Mouse (Mus musculus) liver, embryonic 13.5 days (tissue): ENCODE measurements around the gene Rpl36al. TPM values are rescaled to one million over a fixed set of nuclear protein-coding genes. Genes with fewer than 3 reads are reported as not detected.

ENCODE experiments used
- ATAC-seq: fragments of 200-750 bp; cut with Nextera tagmentation; 2 replicates; pipeline ENCODE4 v1.8.0; 2017; ENCODE audit warnings: low read depth, mild to moderate bottlenecking, moderate number of reproducible peaks, moderate library complexity
- DNase-seq: peaks from one replicate; pipeline ENCODE4 v3.0.0; 2022
- H3K27ac ChIP-seq: fragments of 300-500 bp; sonication (generic); 2 replicates; pipeline ENCODE4 v1.5.1; 2015; ENCODE audit warnings: moderate library complexity, mild to moderate bottlenecking, inconsistent platforms
- H3K27me3 ChIP-seq: fragments of 300-500 bp; sonication (generic); 2 replicates; pipeline ENCODE4 v1.6.1; 2015; ENCODE audit warnings: mild to moderate bottlenecking, inconsistent platforms
- H3K36me3 ChIP-seq: fragments of 300-500 bp; sonication (generic); 2 replicates; pipeline ENCODE4 v1.6.1; 2015; ENCODE audit warnings: mild to moderate bottlenecking, inconsistent platforms
- H3K4me1 ChIP-seq: fragments of 300-500 bp; sonication (generic); replicated peaks from 2 replicates; pipeline ENCODE4 v1.6.1; 2015; ENCODE audit warnings: inconsistent platforms
- H3K4me2 ChIP-seq: fragments of 300-500 bp; sonication (generic); 2 replicates; pipeline ENCODE4 v1.6.1; 2015; ENCODE audit warnings: inconsistent platforms, mild to moderate bottlenecking, moderate library complexity
- H3K4me3 ChIP-seq: fragments of 300-500 bp; sonication (generic); replicated peaks from 2 replicates; pipeline ENCODE4 v1.5.1; 2015; ENCODE audit warnings: mild to moderate bottlenecking, inconsistent platforms
- H3K9ac ChIP-seq: fragments of 300-500 bp; sonication (generic); 2 replicates; pipeline ENCODE4 v1.6.1; 2015; ENCODE audit warnings: mild to moderate bottlenecking, inconsistent platforms
- H3K9me3 ChIP-seq: fragments of 300-500 bp; sonication (generic); replicated peaks from 2 replicates; pipeline ENCODE4 v1.6.1; 2016; ENCODE audit warnings: inconsistent platforms
- WGBS: fragments of 180-500 bp; shearing (Covaris S2); methylation state at CpG from one replicate; pipeline ENCODE4 v1.1.7; 2015; ENCODE audit not compliant: insufficient replicate concordance; 5-methylcytosine and 5-hydroxymethylcytosine counted together
- polyA plus RNA-seq: library from polyadenylated mRNA; unstranded; fragments of >200 nt; fragmentation: Nextera tagmentation; extraction: Ambion mirVana; gene quantifications from 2 replicates; pipeline ENCODE4 v1.2.1, GENCODE M21; 2015

Rpl36al gene
- polyA plus RNA-seq, 1 experiment from 2014 or later = 736 TPM

DNA sequence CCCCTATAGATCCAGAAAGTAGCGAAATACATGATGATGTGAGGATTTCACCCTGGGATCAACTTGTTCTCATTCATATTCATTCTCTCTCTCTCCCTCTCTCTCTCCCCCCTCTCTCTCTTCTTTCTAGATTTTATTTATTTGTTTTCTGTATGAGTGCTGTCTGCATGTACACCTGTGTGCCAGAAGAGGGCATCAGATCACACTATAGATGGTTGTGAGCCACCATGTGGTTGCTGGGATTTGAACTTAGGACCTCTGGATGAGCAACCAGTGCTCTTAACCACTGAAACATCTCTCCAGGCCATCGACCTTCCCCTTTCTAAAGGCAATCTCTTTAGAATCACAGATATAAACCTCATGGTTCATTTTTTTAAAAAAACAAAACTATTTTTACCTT, 24.6 kb upstream of the Rpl36al start:
- Histone ChIP-seq H3K9ac (no peak overlapping the region), H3K4me3 (no peak overlapping the region), H3K9me3 (no peaks in the 10 kb centered on the region), H3K4me2 (no peak overlapping the region), H3K4me1 (no peaks in the 10 kb centered on the region), H3K27me3 (no peaks in the 10 kb centered on the region), H3K27ac (no peak overlapping the region), H3K36me3 (peaks cover 85% of the 10 kb centered on the region)
- DNase-seq (no peak), ATAC-seq (no peak)
- 75% methylated on average over 2 of the region's 2 CpGs for WGBS

DNA sequence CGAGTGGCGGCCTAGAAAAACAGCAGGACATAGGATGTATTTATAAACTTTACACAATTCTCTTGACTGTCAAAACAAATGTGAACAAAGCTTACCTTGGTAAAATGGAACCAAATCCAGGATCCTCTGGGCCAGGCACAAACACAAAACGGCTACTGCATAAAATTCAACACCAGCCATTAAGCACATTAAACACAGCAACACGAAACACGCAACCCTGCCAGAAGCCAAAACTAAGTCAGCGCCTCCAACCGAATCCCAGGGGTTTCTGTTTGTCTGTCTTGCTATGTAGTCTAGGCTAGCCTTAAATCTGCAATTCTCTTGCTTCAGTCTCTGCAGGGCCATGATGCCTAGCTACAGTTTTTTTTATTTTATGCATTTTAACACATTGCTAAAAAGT, 24.0 kb upstream of the Rpl36al start:
- 91% methylated on average over 7 of the region's 7 CpGs for WGBS
- Histone ChIP-seq H3K9me3 (no peaks in the 10 kb centered on the region), H3K36me3 (peaks cover 85% of the 10 kb centered on the region), H3K4me1 (no peaks in the 10 kb centered on the region), H3K9ac (no peak overlapping the region), H3K27me3 (no peaks in the 10 kb centered on the region), H3K4me2 (no peak overlapping the region), H3K27ac (no peak overlapping the region), H3K4me3 (no peak overlapping the region)
- ATAC-seq (no peak), DNase-seq (no peak)

DNA sequence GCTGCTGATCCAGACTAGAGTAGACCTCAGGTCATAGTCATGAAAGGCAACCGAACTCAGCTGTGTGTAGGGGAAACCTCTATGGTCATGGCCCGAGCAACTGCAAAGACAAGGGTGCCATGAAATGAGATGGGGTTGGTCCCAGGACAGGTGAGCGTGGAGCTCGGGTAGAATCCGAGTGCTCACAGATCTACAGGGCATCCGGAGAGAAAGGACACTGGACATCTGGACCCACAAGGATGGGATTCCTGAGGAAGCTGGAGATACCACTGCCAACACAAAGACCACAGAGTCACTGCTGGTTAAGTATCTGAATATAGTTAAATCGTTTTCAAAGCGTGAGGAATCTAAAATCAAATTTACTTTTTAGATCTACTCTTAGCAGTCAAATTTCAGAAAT, 23.5 kb upstream of the Rpl36al start:
- no peak overlapping the region for H3K4me3 ChIP-seq
- H3K27me3 ChIP-seq = no peaks in the 10 kb centered on the region
- no peaks in the 10 kb centered on the region for H3K9me3 ChIP-seq
- H3K36me3 ChIP-seq = peaks cover 85% of the 10 kb centered on the region
- no peak overlapping the region for H3K4me2 ChIP-seq
- H3K4me1 ChIP-seq = no peaks in the 10 kb centered on the region
- DNase-seq (no peak), ATAC-seq (no peak)
- no peak overlapping the region for H3K9ac ChIP-seq
- 85% methylated on average over 8 of the region's 8 CpGs for WGBS
- H3K27ac ChIP-seq = no peak overlapping the region

DNA sequence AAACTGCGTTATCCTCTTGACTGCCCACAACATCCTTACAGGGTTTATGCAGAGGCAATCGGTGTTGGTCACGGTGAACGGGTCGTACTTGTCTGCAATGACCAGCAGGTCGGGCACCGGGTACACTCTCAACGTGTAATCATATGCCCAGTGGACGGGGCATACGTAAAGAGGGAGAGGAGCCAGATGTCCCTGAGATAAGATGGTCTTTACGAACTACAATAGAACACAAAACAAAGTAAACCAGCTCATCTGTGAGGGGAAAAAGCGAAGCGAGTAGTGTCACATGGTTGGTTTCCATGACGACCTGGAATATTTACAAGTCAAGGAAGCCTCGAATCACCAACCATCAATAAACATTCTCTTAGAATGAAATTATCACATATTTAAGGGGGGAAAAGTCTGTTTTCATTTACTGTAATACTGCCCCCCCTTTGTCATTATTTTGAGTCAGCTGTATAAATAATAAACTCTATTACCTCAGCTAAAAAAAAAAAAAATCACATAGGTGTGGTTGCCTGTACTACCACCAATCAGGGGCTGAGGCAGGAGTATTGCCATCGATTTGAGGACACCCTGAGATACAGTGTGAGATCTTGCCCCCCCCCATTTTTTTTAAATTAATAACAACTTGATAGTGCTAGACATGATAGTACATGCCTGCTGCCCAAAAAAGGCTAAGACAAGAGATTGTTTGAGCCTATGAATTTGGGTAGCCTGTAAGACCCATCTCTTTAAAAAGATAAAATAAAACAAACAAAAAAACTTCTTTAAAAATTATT, 20.4 kb upstream of the Rpl36al start, which contains the start of gene Gm49384:
Gene Gm49384 (minus strand): TSS at position 216 of the 782 bp plus-strand sequence.
- Histone ChIP-seq H3K27ac (no peak within 1 kb of the TSS), H3K4me3 (no peak within 1 kb of the TSS), H3K36me3 (peaks cover 80% of the 10 kb centered on the region), H3K4me1 (peaks cover 7% of the 10 kb centered on the region), H3K9ac (no peak within 1 kb of the TSS), H3K9me3 (no peaks in the 10 kb centered on the region), H3K27me3 (no peaks in the 10 kb centered on the region), H3K4me2 (no peak within 1 kb of the TSS)
- WGBS = 83% methylated on average over 16 of the region's 16 CpGs
- no peak for DNase-seq
- no peak for ATAC-seq

DNA sequence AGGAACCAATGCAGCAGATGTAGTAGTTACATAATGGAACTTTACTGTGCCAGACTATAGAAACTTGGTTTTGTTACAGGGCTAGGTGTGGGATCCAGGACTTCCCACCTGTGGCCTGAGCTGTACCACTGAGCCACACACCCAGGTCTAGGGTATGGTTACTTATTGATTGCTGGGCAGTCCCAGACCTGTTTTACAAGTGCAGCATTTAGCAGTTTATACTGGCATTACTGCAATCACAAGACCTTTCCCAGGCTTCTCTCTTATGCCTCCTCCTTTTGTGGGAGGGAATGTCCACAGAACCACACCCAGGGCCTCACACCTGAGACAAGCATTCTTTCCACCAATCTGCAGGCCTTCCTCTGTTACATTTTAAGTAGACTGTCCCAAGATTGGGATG, 15.1 kb upstream of the Rpl36al start:
- Histone ChIP-seq H3K4me3 (peak overlapping the region; percentile 95), H3K27ac (no peak overlapping the region), H3K9me3 (no peaks in the 10 kb centered on the region), H3K4me1 (peaks cover 31% of the 10 kb centered on the region), H3K4me2 (peak overlapping the region; percentile 98), H3K27me3 (no peaks in the 10 kb centered on the region), H3K9ac (peak overlapping the region; percentile 30; the same call in 1 of the 2 replicates), H3K36me3 (peaks cover 45% of the 10 kb centered on the region)
- DNase-seq = no peak
- no peak for ATAC-seq

DNA sequence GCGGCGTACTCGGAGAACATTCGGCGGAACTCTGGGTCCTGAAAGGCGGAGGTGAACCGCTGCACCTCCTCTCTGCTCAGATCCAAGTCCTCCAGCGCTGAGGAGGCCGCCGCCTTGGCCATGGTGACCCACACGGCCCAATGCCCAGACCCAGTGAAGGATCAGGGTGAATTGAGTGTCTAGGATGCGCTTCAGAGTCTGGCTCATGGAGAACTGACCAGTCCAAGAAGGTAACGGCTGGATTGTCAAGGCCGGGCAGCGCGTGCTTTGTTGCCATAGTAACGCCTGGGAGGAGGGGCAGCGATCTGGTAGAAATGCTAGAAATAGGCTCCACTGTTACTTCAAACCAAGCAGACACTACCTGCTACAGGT, 14.3 kb upstream of the Rpl36al start, which contains the start of gene Dnaaf2:
Gene Dnaaf2 (minus strand): TSS at position 266 of the 372 bp plus-strand sequence.
- Histone ChIP-seq H3K27ac (peak within 1 kb of the TSS; percentile 88), H3K4me1 (peaks cover 36% of the 10 kb centered on the region), H3K36me3 (peaks cover 39% of the 10 kb centered on the region), H3K9me3 (no peaks in the 10 kb centered on the region), H3K4me3 (peak within 1 kb of the TSS; percentile 95), H3K4me2 (peak within 1 kb of the TSS; percentile 98), H3K27me3 (no peaks in the 10 kb centered on the region), H3K9ac (peak within 1 kb of the TSS; percentile 92)
- peak; percentile 42 for ATAC-seq
- under 1% methylated on average over 18 of the region's 18 CpGs for WGBS
- DNase-seq = peak; percentile 68

DNA sequence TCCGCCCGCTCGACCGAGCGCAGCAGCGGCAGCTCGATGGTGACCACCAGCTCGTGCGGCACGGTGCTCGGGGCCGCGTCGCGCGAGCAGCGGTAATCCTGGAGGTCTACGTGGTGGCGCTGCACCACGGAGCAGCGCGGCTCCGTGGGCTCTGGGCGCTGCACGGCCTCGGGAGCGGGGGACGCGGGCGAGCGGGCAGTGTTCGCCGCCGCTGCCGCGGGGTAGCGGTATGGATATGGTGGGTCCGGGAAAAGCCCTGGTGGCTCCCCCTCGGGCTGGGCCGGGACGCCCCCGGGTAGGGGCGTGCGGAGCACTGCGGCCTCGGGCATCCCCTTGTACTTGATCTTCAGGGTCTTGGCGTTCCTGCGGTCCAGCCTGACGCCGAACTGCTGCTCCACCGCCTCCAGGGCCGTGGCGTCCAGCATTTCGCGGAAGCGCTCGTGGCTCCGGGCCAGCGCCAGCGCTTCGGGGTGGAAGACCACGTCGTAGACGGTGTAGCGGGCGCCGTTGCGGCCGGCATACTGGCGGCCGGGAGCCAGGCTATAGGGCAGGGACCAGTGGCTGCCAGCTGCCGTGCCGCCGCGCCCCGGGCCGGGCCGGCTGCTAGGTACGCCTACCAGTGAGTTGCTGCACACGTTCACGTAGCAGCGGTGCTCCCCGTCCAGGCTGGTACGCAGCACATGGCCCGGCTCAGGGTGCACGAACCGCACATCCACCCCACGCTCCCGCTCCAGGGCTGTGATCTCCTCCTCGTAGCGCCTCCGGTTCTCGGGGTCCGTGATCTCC, 13.7 kb upstream of the Rpl36al start:
- DNase-seq (peak; percentile 62), ATAC-seq (peak; percentile 79)
- peaks cover 39% of the 10 kb centered on the region for H3K36me3 ChIP-seq
- H3K27me3 ChIP-seq = no peaks in the 10 kb centered on the region
- H3K9me3 ChIP-seq = no peaks in the 10 kb centered on the region
- peak overlapping the region; percentile 92 for H3K9ac ChIP-seq
- peak overlapping the region; percentile 95 for H3K4me3 ChIP-seq
- under 1% methylated on average over 94 of the region's 94 CpGs for WGBS
- H3K4me2 ChIP-seq = peak overlapping the region; percentile 98
- H3K4me1 ChIP-seq = peaks cover 39% of the 10 kb centered on the region
- H3K27ac ChIP-seq = peak overlapping the region; percentile 88

DNA sequence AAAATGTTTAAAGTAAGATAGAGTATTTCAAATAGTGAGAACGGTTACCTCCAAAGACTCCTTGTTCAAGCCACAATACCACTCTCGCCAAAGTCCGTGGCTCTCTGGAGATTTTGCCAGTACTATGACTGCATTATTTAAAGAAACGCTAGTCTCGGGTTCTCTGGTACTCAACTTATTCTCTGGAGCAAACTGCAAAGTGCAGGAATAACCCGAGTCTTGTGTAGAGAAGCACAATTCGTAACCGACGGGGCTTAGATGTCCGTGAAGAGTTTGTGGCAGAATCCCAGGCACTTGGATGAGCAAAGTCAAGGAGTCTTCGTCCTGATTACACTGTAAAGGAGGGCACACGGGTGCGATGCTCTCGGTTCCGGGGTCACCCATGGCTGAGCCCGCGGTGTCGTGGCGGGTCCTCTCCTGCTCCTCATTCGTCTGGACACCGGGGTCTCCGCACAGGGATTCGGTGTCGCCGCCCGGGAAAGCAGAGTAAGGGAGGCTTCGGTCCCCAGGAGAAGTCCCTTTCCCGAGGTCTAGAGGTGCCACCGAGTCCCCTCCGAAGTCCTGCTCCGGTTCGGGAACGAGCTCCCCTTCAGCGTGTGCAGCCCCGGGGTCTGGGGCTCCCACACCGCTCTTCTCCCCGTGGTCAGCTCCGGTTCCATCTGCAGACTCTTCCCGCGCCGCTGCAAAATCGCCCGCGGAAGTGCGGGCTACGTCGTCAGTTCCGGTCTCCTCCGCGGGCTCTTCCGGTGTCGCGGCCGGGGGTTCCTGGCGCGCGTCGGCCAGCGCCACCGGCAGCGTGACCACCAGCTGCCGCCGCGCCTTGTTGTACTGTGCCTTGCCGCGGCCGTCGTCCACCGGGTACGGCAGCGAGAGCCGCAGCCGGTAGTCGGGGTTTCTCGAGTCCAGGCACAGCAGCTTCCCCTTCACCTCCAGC, 12.8 kb upstream of the Rpl36al start, which contains the start of gene Gm49383:
Gene Gm49383 (minus strand): TSS at position 661 of the 934 bp plus-strand sequence.
- ATAC-seq (peak; percentile 76), DNase-seq (peak; percentile 59)
- Histone ChIP-seq H3K9me3 (no peaks in the 10 kb centered on the region), H3K27me3 (no peaks in the 10 kb centered on the region), H3K4me1 (peaks cover 39% of the 10 kb centered on the region), H3K4me2 (peak within 1 kb of the TSS; percentile 98), H3K9ac (peak within 1 kb of the TSS; percentile 92), H3K4me3 (peak within 1 kb of the TSS; percentile 95), H3K36me3 (peaks cover 38% of the 10 kb centered on the region), H3K27ac (peak within 1 kb of the TSS; percentile 88)
- WGBS = under 1% methylated on average over 75 of the region's 75 CpGs

DNA sequence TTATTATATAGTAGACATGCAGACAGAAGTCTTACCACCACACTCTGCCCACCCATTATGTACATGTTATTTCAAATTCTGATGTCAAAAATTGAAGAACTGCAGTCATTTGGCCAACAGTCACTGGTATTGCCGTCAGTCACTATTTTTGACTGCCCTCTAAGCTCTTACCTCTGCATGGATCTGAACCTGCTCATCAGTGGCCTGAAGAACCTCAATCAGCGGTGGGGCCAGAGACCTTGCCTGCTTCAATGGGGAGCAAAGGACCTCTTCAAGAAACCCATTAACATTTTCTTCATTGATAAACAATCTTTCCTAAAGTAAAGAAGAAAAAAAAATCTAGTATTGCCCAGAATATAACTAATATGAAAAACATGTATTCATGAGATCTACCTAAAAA, 8.8 kb upstream of the Rpl36al start:
- Histone ChIP-seq H3K4me2 (no peak overlapping the region), H3K9me3 (no peaks in the 10 kb centered on the region), H3K4me3 (no peak overlapping the region), H3K36me3 (peaks cover 47% of the 10 kb centered on the region), H3K27me3 (no peaks in the 10 kb centered on the region), H3K4me1 (peaks cover 26% of the 10 kb centered on the region), H3K27ac (no peak overlapping the region), H3K9ac (no peak overlapping the region)
- 92% methylated on average over 2 of the region's 2 CpGs for WGBS
- ATAC-seq = no peak
- DNase-seq = no peak

DNA sequence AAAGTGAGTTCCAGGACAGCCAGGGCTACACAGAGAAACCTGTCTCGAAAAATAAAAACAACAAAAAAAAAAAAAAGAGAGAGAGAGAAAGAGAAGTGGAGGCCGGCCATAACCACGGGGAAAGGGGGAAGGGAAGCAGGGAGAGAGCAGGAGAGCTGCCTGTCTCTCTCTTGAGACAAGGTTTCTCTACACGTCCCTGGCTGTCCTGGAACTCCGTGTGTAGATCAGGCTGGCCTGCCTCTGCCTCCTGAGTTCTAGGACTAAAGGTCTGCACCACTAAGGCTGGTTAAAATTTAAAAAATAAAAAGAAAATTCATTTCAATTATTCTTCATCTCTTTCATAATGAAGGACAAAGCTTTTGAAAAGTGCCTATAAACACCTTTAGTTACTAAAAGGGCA, 7.5 kb upstream of the Rpl36al start:
- Histone ChIP-seq H3K36me3 (peaks cover 54% of the 10 kb centered on the region), H3K4me3 (no peak overlapping the region), H3K4me2 (no peak overlapping the region), H3K4me1 (peaks cover 35% of the 10 kb centered on the region), H3K27me3 (no peaks in the 10 kb centered on the region), H3K27ac (no peak overlapping the region), H3K9me3 (no peaks in the 10 kb centered on the region), H3K9ac (no peak overlapping the region)
- ATAC-seq (no peak), DNase-seq (no peak)
- 76% methylated on average over 5 of the region's 5 CpGs for WGBS

DNA sequence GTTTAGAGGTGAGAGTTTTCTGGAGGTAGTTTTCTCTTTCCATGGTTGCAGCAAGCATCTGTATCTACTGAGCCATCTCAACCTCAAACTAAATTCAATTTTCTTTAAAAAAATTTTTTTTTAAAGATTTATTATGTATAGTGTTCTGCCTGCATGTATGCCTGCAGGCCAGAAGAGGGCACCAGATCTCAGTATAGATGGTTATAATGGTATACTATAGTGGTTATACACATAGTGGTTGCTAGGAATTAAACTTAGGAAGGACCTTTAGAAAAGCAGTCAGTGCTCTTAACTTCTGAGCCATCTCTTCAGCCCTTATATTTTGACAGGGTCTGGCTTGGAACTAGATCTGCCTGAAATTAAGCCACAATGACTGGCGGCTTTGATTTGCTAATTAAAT, 6.6 kb upstream of the Rpl36al start:
- DNase-seq (no peak), ATAC-seq (no peak)
- Histone ChIP-seq H3K36me3 (peaks cover 54% of the 10 kb centered on the region), H3K4me3 (no peak overlapping the region), H3K9me3 (no peaks in the 10 kb centered on the region), H3K4me1 (peaks cover 36% of the 10 kb centered on the region), H3K4me2 (no peak overlapping the region), H3K27ac (no peak overlapping the region), H3K27me3 (no peaks in the 10 kb centered on the region), H3K9ac (no peak overlapping the region)
- WGBS = 95% methylated on average over 1 of the region's 1 CpGs
